Mouse (Mus musculus): ENCODE measurements around the gene Gm9817.

GRCm38 (mm10) chr13:45063146-45063545, 15.3 kb upstream of the Gm9817 start:
- TF ChIP-seq GATA1 (IDR thresholded peaks at IDR 0.05; ENCODE audit: borderline replicate concordance, low read length): no peak
- TF ChIP-seq FLI1 (IDR thresholded peaks at IDR 0.05; ENCODE audit: low read length): no peak
